Mouse (Mus musculus) bone marrow macrophage, adult 2 months (primary cell): ENCODE results near the gene Gm498.

Experiments
- CTCF ChIP-seq: IDR thresholded peaks from 2 replicates; pipeline ENCODE4 v1.5.1; 2012; ENCODE audit warnings: low read depth, mild to moderate bottlenecking, low read length, moderate library complexity
- POLR2A ChIP-seq: IDR thresholded peaks from 2 replicates; pipeline ENCODE4 v1.6.1; 2012; ENCODE audit warnings: mild to moderate bottlenecking, low read depth, low read length, borderline replicate concordance

- TF ChIP-seq CTCF: no peak
- TF ChIP-seq POLR2A: no peak
These were observed 52.5 kb downstream of the Gm498 start for GRCm38 (mm10) chr7:143919031-143919679.
